ENCODE assay signal across 25 mouse cellular contexts in genomic region chr1:54944648-54945047, GRCm38 (mm10). TPM values are rescaled to one million over a fixed set of nuclear protein-coding genes. Genes with fewer than 3 reads are reported as not detected.
DNase-seq lines count a peak whose midpoint lies in the region; ATAC-seq lines count a peak whose summit lies in the region.
"Had no signal": no experiment of that assay in that cellular context is flagged by ENCODE, and none has a peak within 500 bp of the region (broad histone marks: within the 10 kb centered on the region; RNA-seq: fewer than 3 reads in every experiment).

No protein-coding gene starts in this region.

- peak; percentile 47; the same call in 1 of the 2 replicates for ATAC-seq in common myeloid progenitor, adult 5-6 weeks (replicated peaks; ENCODE audit: low read depth, poor library complexity, severe bottlenecking)
- ATAC-seq in megakaryocyte, adult 5-6 weeks (ENCODE audit: poor library complexity, severe bottlenecking): peak; percentile 73
- no peak for ATAC-seq in hindbrain, embryonic 14.5 days (ENCODE audit: low FRiP score)
- ATAC-seq: hindbrain, postnatal 0 days; intestine, embryonic 16.5 days; midbrain, embryonic 16.5 days had no signal

- no peak overlapping the region for H3K4me3 ChIP-seq in heart, embryonic 10.5 days
- no peak overlapping the region for H3K4me3 ChIP-seq in hindbrain, embryonic 14.5 days (replicated peaks; ENCODE audit: low read length)
- H3K4me3 ChIP-seq: forebrain, embryonic 10.5 days; heart, embryonic 15.5 days; hindbrain, embryonic 10.5 days; limb, embryonic 15.5 days; midbrain, embryonic 10.5 days; neural tube, embryonic 15.5 days had no signal

- H3K9me3 ChIP-seq in heart, embryonic 10.5 days: no peaks in the 10 kb centered on the region
- no peaks in the 10 kb centered on the region for H3K9me3 ChIP-seq in hindbrain, embryonic 14.5 days (ENCODE audit: control insufficient read depth, low read length)
- H3K9me3 ChIP-seq: forebrain, embryonic 10.5 days; heart, embryonic 15.5 days; hindbrain, embryonic 10.5 days; limb, embryonic 15.5 days; midbrain, embryonic 10.5 days; neural tube, embryonic 15.5 days had no signal

- H3K27me3 ChIP-seq in heart, embryonic 10.5 days (ENCODE audit: insufficient read depth, poor library complexity, severe bottlenecking): no peaks in the 10 kb centered on the region
- no peaks in the 10 kb centered on the region for H3K27me3 ChIP-seq in hindbrain, embryonic 14.5 days (ENCODE audit: control insufficient read depth, insufficient read depth, low read length)
- H3K27me3 ChIP-seq: heart, embryonic 15.5 days; limb, embryonic 15.5 days; neural tube, embryonic 15.5 days had no signal

- peak; percentile 45 for DNase-seq in heart, embryonic 10.5 days (ENCODE audit: low spot score)
- DNase-seq in heart, postnatal 14 days: no peak
- DNase-seq in cerebellum, postnatal 36 days: no peak
- DNase-seq in hindbrain, embryonic 14.5 days (ENCODE audit: low spot score): no peak
- no peak for DNase-seq in layer of hippocampus, postnatal 36 days
- DNase-seq: adrenal gland, postnatal 36 days; cerebellum, adult 11 months; cerebellum, postnatal 10 days; gastrocnemius, postnatal 25 days; kidney, postnatal 25 days; lung, embryonic 14.5 days; lung, postnatal 36 days; right cerebral cortex, adult 18-20 months had no signal

- WGBS in heart, embryonic 10.5 days: 76% methylated on average over 3 of the region's 3 CpGs
- WGBS in hindbrain, embryonic 14.5 days: 88% methylated on average over 3 of the region's 3 CpGs

- no peak overlapping the region for H3K9ac ChIP-seq in hindbrain, embryonic 14.5 days
- H3K9ac ChIP-seq: heart, embryonic 15.5 days; limb, embryonic 15.5 days; liver, embryonic 14.5 days; lung, embryonic 14.5 days; neural tube, embryonic 15.5 days had no signal

- no peaks in the 10 kb centered on the region for H3K4me1 ChIP-seq in heart, embryonic 10.5 days
- no peaks in the 10 kb centered on the region for H3K4me1 ChIP-seq in hindbrain, embryonic 14.5 days (replicated peaks; ENCODE audit: control insufficient read depth, insufficient read depth, low read length)
- H3K4me1 ChIP-seq: forebrain, embryonic 10.5 days; heart, embryonic 15.5 days; hindbrain, embryonic 10.5 days; limb, embryonic 15.5 days; midbrain, embryonic 10.5 days; neural tube, embryonic 15.5 days had no signal

- no peak overlapping the region for H3K27ac ChIP-seq in heart, embryonic 10.5 days
- H3K27ac ChIP-seq in hindbrain, embryonic 14.5 days: no peak overlapping the region
- H3K27ac ChIP-seq: forebrain, embryonic 10.5 days; heart, embryonic 15.5 days; hindbrain, embryonic 10.5 days; hindbrain, postnatal 0 days; limb, embryonic 15.5 days; liver, embryonic 14.5 days; midbrain, embryonic 10.5 days; neural tube, embryonic 15.5 days had no signal

- intact Hi-C loops in heart, postnatal 14 days (cut with DNase I): no loop called here

- H3K36me3 ChIP-seq in heart, embryonic 10.5 days: no peaks in the 10 kb centered on the region
- no peaks in the 10 kb centered on the region for H3K36me3 ChIP-seq in hindbrain, embryonic 14.5 days (replicated peaks; ENCODE audit: control insufficient read depth, insufficient read depth)
- H3K36me3 ChIP-seq: forebrain, embryonic 10.5 days; heart, embryonic 15.5 days; hindbrain, embryonic 10.5 days; limb, embryonic 15.5 days; midbrain, embryonic 10.5 days; neural tube, embryonic 15.5 days had no signal

- no peak overlapping the region for H3K4me2 ChIP-seq in hindbrain, embryonic 14.5 days (replicated peaks)
- H3K4me2 ChIP-seq: heart, embryonic 15.5 days; limb, embryonic 15.5 days; lung, embryonic 14.5 days; neural tube, embryonic 15.5 days had no signal

RNA-seq across cellular contexts. Expression of gene Ankrd44, which starts 18.5 kb away (rescaled TPM):
- polyA plus RNA-seq in heart, embryonic 10.5 days (2016; fragmentation: Nextera tagmentation; extraction: Ambion mirVana): 10.9 and 11.9 TPM in 2 replicates
- total RNA-seq in heart, postnatal 14 days (2021): 10 to 100 TPM; 15.9 to 16.9 TPM
- 38.8 and 51.0 TPM in 2 replicates for total RNA-seq in common myeloid progenitor, adult 5-6 weeks (2017)
- 205 and 209 TPM in 2 replicates for total RNA-seq in megakaryocyte, adult 5-6 weeks (2015)
- 124 and 138 TPM in 2 replicates for total RNA-seq in megakaryocyte, adult 5-6 weeks (2017)
- polyA plus RNA-seq in hindbrain, embryonic 14.5 days (2014; fragmentation: Nextera tagmentation; extraction: Ambion mirVana): 30.0 and 31.0 TPM in 2 replicates
- 10 to 100 TPM; 13.5 to 16.5 TPM for total RNA-seq in layer of hippocampus, postnatal 36 days (2021)
